Mouse (Mus musculus): ENCODE results near the gene Mtcl1. TPM values are rescaled to one million over a fixed set of nuclear protein-coding genes. Genes with fewer than 3 reads are reported as not detected.

Mtcl1 gene
- total RNA-seq, 2 experiments from 2014 or later = 30.7 to 37.8 TPM

Other genes with a start within 250 kb of the Mtcl1 start
- gene Rab12, start 70.0 kb upstream of the Mtcl1 start, total RNA-seq (2021) = 100 to 1,000 TPM; 115 to 116 TPM
- under 1 TPM in 1 of 2 experiments, not detected in 1; 0.17 TPM for gene Themis3, start 144.9 kb upstream of the Mtcl1 start, total RNA-seq (2021)